Mouse (Mus musculus) forebrain, embryonic 15.5 days (tissue): Measurements from ENCODE around the gene Nme7. TPM values are rescaled to one million over a fixed set of nuclear protein-coding genes. Genes with fewer than 3 reads are reported as not detected.

Experiments
- ATAC-seq: fragments of 200-750 bp; cut with Nextera tagmentation; replicated peaks from 2 replicates; pipeline ENCODE4 v1.8.0; 2017; ENCODE audit warnings: mild to moderate bottlenecking, moderate TSS enrichment, moderate library complexity
- H3K27ac ChIP-seq: fragments of 300-500 bp; sonication (generic); replicated peaks from 2 replicates; pipeline ENCODE4 v1.5.1; 2015; ENCODE audit warnings: mild to moderate bottlenecking, inconsistent platforms
- H3K27me3 ChIP-seq: fragments of 300-500 bp; sonication (generic); 2 replicates; pipeline ENCODE4 v1.6.1; 2015; ENCODE audit warnings: inconsistent platforms
- H3K36me3 ChIP-seq: fragments of 300-500 bp; sonication (generic); 2 replicates; pipeline ENCODE4 v1.6.1; 2015; ENCODE audit warnings: mild to moderate bottlenecking, inconsistent platforms
- H3K4me1 ChIP-seq: fragments of 300-500 bp; sonication (generic); 2 replicates; pipeline ENCODE4 v1.6.1; 2015; ENCODE audit warnings: inconsistent platforms
- H3K4me2 ChIP-seq: fragments of 300-500 bp; sonication (generic); replicated peaks from 2 replicates; pipeline ENCODE4 v1.6.1; 2015; ENCODE audit warnings: mild to moderate bottlenecking, inconsistent platforms
- H3K4me3 ChIP-seq: fragments of 300-500 bp; sonication (generic); 2 replicates; pipeline ENCODE4 v1.5.1; 2015; ENCODE audit warnings: mild to moderate bottlenecking, inconsistent platforms
- H3K9ac ChIP-seq: fragments of 300-500 bp; sonication (generic); replicated peaks from 2 replicates; pipeline ENCODE4 v1.6.1; 2015; ENCODE audit warnings: mild to moderate bottlenecking, inconsistent platforms
- H3K9me3 ChIP-seq: fragments of 300-500 bp; sonication (generic); 2 replicates; pipeline ENCODE4 v1.6.1; 2016; ENCODE audit warnings: inconsistent platforms
- WGBS: fragments of 180-500 bp; shearing (Covaris S2); methylation state at CpG from one replicate; pipeline ENCODE4 v1.1.7; 2015; ENCODE audit warnings: mixed read lengths; 5-methylcytosine and 5-hydroxymethylcytosine counted together
- polyA plus RNA-seq: library from polyadenylated mRNA; unstranded; fragments of >200 nt; fragmentation: Nextera tagmentation; extraction: Ambion mirVana; gene quantifications from 2 replicates; pipeline ENCODE4 v1.2.1, GENCODE M21; 2015

The Nme7 gene
- polyA plus RNA-seq, 1 experiment from 2014 or later: 41.6 TPM

- no peak for ATAC-seq
- no peaks in the 10 kb centered on the region for H3K9me3 ChIP-seq
Observed at GRCm38 (mm10) chr1:164471632-164472031, 167.7 kb downstream of the Nme7 start.

DNA sequence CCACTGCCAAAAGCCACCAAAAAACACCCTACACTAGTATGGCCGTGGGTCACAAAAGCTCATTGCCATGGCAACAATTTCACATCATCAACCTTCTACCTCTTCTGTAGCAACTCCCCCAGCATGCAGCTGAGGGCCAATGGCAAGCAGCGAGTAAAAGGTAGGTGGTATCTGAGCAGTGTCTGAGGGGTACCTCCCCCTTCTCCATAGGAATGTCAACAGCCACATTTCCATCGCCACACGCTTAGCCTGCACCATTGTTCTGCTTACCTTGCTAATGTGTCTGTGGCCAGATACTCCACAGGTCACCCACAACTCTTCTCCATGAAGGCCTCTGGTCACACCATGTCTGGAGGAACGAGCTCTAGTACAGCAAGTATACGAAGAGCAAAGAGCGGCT is 169.5 kb downstream of the Nme7 start:
- no peak overlapping the region for H3K4me2 ChIP-seq
- no peak overlapping the region for H3K27ac ChIP-seq
- no peak for ATAC-seq
- H3K36me3 ChIP-seq: no peaks in the 10 kb centered on the region
- H3K4me1 ChIP-seq: peaks cover 10% of the 10 kb centered on the region; the same call in 1 of the 2 replicates
- no peak overlapping the region for H3K9ac ChIP-seq
- H3K27me3 ChIP-seq: no peaks in the 10 kb centered on the region
- 90% methylated on average over 7 of the region's 7 CpGs for WGBS
- no peak overlapping the region for H3K4me3 ChIP-seq
- H3K9me3 ChIP-seq: no peaks in the 10 kb centered on the region

More at GRCm38 (mm10) chr1:164471632-164472031, 167.7 kb downstream of the Nme7 start:
- Histone ChIP-seq H3K9ac (no peak overlapping the region), H3K36me3 (no peaks in the 10 kb centered on the region), H3K4me3 (no peak overlapping the region), H3K27ac (no peak overlapping the region), H3K27me3 (no peaks in the 10 kb centered on the region), H3K4me1 (peaks cover 10% of the 10 kb centered on the region; the same call in 1 of the 2 replicates), H3K4me2 (no peak overlapping the region)
- WGBS: 95% methylated on average over 5 of the region's 5 CpGs

DNA sequence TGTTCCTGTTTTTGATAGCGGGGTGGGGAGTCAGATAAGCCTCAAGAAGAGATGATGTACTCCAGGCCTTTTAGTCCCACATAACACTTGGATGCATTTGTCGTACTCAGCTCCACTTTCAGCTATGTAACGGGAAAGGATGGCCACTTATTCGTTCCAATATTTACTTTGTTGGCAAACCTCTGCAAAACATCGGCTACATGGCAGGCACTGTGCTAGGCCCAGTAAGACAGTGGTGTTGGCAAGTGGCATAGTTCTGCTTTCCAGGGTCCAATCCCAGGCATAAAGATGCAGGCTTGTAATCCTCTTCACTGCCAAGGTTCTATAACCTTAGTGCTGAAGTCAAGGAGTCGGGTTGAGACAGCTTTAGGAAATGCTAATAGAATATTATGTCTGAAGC is 170.4 kb downstream of the Nme7 start:
- WGBS: 88% methylated on average over 6 of the region's 6 CpGs
- no peaks in the 10 kb centered on the region for H3K36me3 ChIP-seq
- 0 out of 2 replicates have a peak, but pooled peaks have one; percentile 20 for ATAC-seq
- H3K9ac ChIP-seq: no peak overlapping the region
- no peaks in the 10 kb centered on the region for H3K9me3 ChIP-seq
- no peak overlapping the region for H3K4me2 ChIP-seq
- peak overlapping the region; percentile 52; the same call in 1 of the 2 replicates for H3K27ac ChIP-seq
- H3K4me3 ChIP-seq: no peak overlapping the region
- H3K4me1 ChIP-seq: peaks cover 10% of the 10 kb centered on the region; the same call in 1 of the 2 replicates
- H3K27me3 ChIP-seq: no peaks in the 10 kb centered on the region

- H3K4me2 ChIP-seq: no peak overlapping the region
Observed at GRCm38 (mm10) chr1:164474778-164475511, 171.0 kb downstream of the Nme7 start.

DNA sequence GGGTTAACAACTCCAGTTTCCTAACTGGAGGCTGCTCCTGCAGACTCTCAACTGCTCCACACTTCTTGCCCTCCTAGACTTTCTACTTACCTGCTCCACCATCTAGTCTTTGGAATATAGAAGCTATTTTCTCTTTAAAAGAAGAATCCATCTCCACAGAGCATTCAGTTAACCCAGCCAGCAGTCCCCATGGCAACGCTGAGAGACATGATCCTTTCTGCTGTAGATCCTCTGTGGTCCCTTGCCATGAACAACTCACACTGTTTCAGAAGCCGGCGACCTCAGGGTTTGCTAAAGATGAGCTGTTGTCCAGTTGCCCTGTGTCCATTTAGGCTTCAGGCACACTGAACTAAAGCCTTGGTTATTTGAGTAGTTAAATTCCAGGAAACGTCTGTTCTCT is 172.0 kb downstream of the Nme7 start:
- 86% methylated on average over 4 of the region's 4 CpGs for WGBS
- no peaks in the 10 kb centered on the region for H3K36me3 ChIP-seq
- H3K4me1 ChIP-seq: peaks cover 8% of the 10 kb centered on the region; the same call in 1 of the 2 replicates
- ATAC-seq: no peak
- 0 out of 2 replicates have a peak overlapping the region, but pooled peaks have one; percentile 6 for H3K27ac ChIP-seq
- no peaks in the 10 kb centered on the region for H3K27me3 ChIP-seq
- no peak overlapping the region for H3K4me2 ChIP-seq
- no peak overlapping the region for H3K9ac ChIP-seq
- H3K9me3 ChIP-seq: no peaks in the 10 kb centered on the region
- H3K4me3 ChIP-seq: no peak overlapping the region

More at GRCm38 (mm10) chr1:164474778-164475511, 171.0 kb downstream of the Nme7 start:
- peak; percentile 83 for ATAC-seq
- Histone ChIP-seq H3K36me3 (no peaks in the 10 kb centered on the region), H3K4me3 (no peak overlapping the region), H3K9ac (no peak overlapping the region), H3K27me3 (no peaks in the 10 kb centered on the region), H3K27ac (peak overlapping the region; percentile 52), H3K9me3 (no peaks in the 10 kb centered on the region), H3K4me1 (peaks cover 10% of the 10 kb centered on the region; the same call in 1 of the 2 replicates)
- 64% methylated on average over 7 of the region's 7 CpGs for WGBS

DNA sequence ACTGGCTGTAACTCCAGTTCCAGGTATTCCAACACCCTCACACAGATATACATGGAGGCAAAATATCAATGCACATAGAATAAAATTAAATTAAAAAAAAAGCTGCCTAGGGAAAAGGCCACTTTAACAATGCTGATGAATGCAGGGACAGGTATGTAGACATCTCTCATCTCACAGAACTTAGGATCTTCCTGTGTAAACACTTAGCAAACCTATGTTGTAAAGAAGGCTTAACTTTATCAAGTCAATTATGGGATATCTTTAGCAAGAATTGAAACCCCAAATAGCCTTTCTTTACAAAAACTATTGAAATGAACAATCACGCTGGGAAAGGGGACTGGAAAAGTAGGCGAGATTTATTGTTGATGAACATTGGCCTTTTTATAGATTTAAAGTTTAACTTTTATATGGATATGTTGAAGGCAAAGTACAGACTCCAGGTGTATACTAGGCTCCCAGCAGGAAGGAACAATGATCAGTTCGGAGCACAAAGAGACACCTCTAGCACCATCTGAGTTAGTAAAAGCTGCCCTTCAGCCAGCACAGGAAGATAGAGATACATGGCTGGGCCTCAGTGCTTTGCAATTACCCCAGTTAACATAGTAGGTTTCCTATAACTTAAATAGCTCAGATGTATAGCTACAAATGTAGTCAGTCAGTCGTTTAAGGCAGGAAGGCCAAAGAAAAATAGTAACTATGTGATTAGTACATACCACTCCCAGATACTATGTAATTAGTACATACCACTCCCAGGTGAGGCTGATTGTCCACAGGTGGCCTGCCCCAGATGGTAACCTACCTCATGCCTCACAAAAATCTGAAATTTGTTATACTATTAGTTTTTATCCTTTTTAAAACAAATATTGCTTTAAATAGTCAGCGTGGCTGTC is 177.1 kb downstream of the Nme7 start:
- H3K4me3 ChIP-seq: no peak overlapping the region
- H3K4me2 ChIP-seq: no peak overlapping the region
- no peak overlapping the region for H3K27ac ChIP-seq
- H3K27me3 ChIP-seq: no peaks in the 10 kb centered on the region
- no peak for ATAC-seq
- H3K4me1 ChIP-seq: no peaks in the 10 kb centered on the region
- H3K9me3 ChIP-seq: no peaks in the 10 kb centered on the region
- no peak overlapping the region for H3K9ac ChIP-seq
- no peaks in the 10 kb centered on the region for H3K36me3 ChIP-seq
- WGBS: 85% methylated on average over 5 of the region's 5 CpGs

- Histone ChIP-seq H3K27ac (no peak overlapping the region), H3K4me3 (no peak overlapping the region), H3K36me3 (no peaks in the 10 kb centered on the region), H3K9ac (no peak overlapping the region), H3K27me3 (no peaks in the 10 kb centered on the region), H3K4me1 (no peaks in the 10 kb centered on the region), H3K4me2 (no peak overlapping the region), H3K9me3 (no peaks in the 10 kb centered on the region)
- WGBS: 61% methylated on average over 9 of the region's 9 CpGs
- no peak for ATAC-seq
Observed at GRCm38 (mm10) chr1:164481645-164482354, 177.9 kb downstream of the Nme7 start.

DNA sequence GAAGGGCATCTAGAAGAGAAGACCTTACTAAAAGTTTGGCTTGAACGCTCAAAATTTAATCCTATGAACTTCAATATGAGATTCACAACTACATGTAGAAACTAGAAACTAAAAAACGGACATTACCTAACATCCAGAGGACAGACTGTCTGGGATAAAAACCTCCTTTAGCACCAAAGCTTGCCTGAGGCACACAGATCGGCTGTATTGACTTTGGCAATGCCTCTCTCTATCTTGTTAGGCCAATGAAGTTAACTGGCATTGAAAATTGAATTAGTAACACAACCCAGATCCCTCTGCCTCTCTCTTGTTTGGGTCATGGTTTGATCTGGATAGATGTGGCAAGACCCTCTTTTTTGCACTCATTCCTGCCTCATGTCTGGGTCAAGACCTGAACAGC is 178.9 kb downstream of the Nme7 start:
- Histone ChIP-seq H3K36me3 (no peaks in the 10 kb centered on the region), H3K9ac (no peak overlapping the region), H3K27ac (no peak overlapping the region), H3K4me2 (no peak overlapping the region), H3K4me3 (no peak overlapping the region), H3K4me1 (no peaks in the 10 kb centered on the region), H3K9me3 (no peaks in the 10 kb centered on the region), H3K27me3 (no peaks in the 10 kb centered on the region)
- ATAC-seq: no peak
- 86% methylated on average over 3 of the region's 3 CpGs for WGBS

GRCm38 (mm10) chr1:164483728-164484127 is 179.8 kb downstream of the Nme7 start:
- Histone ChIP-seq H3K36me3 (no peaks in the 10 kb centered on the region), H3K27me3 (no peaks in the 10 kb centered on the region), H3K4me1 (no peaks in the 10 kb centered on the region), H3K9me3 (no peaks in the 10 kb centered on the region), H3K4me3 (no peak overlapping the region), H3K4me2 (no peak overlapping the region), H3K27ac (no peak overlapping the region), H3K9ac (no peak overlapping the region)
- no peak for ATAC-seq
